Mouse (Mus musculus) bone marrow macrophage, adult 2 months (primary cell): ENCODE results near the gene Osbp2.

Source experiments
- CTCF ChIP-seq: IDR thresholded peaks from 2 replicates; pipeline ENCODE4 v1.5.1; 2012; ENCODE audit warnings: low read depth, mild to moderate bottlenecking, low read length, moderate library complexity
- POLR2A ChIP-seq: IDR thresholded peaks from 2 replicates; pipeline ENCODE4 v1.6.1; 2012; ENCODE audit warnings: mild to moderate bottlenecking, low read depth, low read length, borderline replicate concordance

- TF ChIP-seq POLR2A = no peak
- TF ChIP-seq CTCF = no peak
Observed at GRCm38 (mm10) chr11:3738778-3739177, 124.9 kb downstream of the Osbp2 start.
